Mouse (Mus musculus): ENCODE results near the gene Npy1r. TPM values are rescaled to one million over a fixed set of nuclear protein-coding genes. Genes with fewer than 3 reads are reported as not detected.

Npy1r gene
- total and polyA plus RNA-seq, 3 experiments = not detected

DNA sequence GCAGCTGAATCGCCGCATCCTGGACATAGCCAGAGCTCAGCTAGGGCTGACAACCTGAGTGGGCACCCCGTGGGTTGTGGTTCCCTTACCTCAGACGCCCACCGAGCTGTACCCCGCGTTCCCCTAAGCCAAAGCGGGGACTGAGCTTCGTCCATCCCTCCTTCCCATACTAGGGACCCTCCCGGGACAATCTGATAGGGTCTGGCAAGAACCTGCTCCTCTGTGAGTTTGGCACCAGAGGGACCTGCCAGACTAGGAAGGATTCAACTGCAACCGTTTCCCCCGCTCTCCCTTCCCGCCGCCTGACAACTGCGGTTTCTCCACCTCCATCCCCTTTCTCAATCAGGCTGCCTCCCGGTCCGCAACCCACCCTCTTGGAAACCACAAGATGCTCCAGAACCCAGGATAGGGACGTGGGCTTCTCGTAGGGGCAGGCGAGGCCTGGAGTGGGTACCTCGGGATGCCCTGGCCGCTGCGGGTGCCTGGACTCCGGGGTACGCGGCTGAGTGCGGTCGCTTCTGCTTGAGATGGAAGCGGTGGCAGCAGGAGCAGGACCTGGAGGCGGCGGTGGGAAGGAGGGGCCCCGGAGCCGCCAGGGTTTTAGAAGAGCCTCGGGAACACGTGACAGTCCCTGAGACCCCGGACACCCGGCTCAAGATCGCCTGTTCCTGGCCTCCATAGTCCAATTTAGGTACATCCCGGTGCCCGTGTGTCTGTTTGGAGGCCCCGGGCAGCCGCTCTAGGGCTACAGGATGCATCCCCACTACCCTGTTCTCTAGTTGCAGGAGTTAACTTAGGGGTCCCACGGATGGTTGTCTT is 9.3 kb upstream of the Npy1r start, which contains the start of gene Npy5r:
TSS of gene Npy5r (minus strand) at position 618 of the 819 bp plus-strand sequence.
- H3K4me3 ChIP-seq (ENCODE audit: control insufficient read depth in 1 of 2, insufficient read depth in 1 of 2, low read depth in 2 of 2, low read length in 2 of 2) = no peak within 1 kb of the TSS

DNA sequence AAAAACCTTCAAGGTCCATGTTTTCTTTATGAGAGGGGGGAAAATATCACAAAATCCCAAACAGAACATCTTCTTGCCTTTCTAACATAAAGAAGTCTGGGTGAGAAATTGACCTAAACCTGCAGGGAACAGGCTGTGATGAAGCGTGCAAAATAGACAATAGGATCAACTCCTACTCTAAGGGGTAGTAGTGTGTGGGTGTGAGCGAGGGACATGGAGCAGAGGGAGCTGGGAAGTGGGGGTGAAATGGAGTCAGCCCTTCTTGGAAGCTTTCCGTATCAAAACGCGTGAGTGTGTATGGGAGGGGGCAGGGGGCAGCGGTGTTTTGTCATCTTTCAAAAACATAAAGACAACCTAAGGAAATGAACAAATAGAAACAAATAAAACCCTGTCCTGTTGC is 8.6 kb upstream of the Npy1r start:
- H3K4me3 ChIP-seq (ENCODE audit: control insufficient read depth in 1 of 2, insufficient read depth in 1 of 2, low read depth in 2 of 2, low read length in 2 of 2) = no peak overlapping the region
- H3K36me3 ChIP-seq (ENCODE audit: control insufficient read depth in 1 of 2, insufficient read depth in 2 of 2, low read length in 2 of 2) = no peaks in the 10 kb centered on the region
- H3K4me1 ChIP-seq (ENCODE audit: control insufficient read depth in 1 of 2, insufficient read depth in 2 of 2, low read length in 2 of 2) = no peaks in the 10 kb centered on the region
- DNase-seq (ENCODE audit: low read depth, low spot score) = no peak
- no peaks in the 10 kb centered on the region for H3K27me3 ChIP-seq (ENCODE audit: control insufficient read depth in 1 of 2, insufficient read depth in 2 of 2, low read length in 2 of 2)
- H3K27ac ChIP-seq (ENCODE audit: control insufficient read depth, low read depth, low read length) = no peak overlapping the region
- TF ChIP-seq TCF12 (IDR thresholded peaks at IDR 0.05; ENCODE audit: low read depth, low read length) = no peak
- TF ChIP-seq MXI1 (IDR thresholded peaks at IDR 0.05; ENCODE audit: low read depth, low read length) = no peak
- TF ChIP-seq KAT2A (conservative IDR thresholded peaks at IDR 0.05; ENCODE audit: low read depth, low read length) = no peak
- no peak for TF ChIP-seq NRF1 (IDR thresholded peaks at IDR 0.05; ENCODE audit: insufficient read depth, low read depth, low read length, poor library complexity, severe bottlenecking)
- no peak for TF ChIP-seq HCFC1 (IDR thresholded peaks at IDR 0.05; ENCODE audit: low read depth, low read length)
- TF ChIP-seq RCOR1 (IDR thresholded peaks at IDR 0.05; ENCODE audit: low read depth, low read length) = no peak
- no peak for TF ChIP-seq ZMIZ1 (IDR thresholded peaks at IDR 0.05; ENCODE audit: low read depth, low read length)
- TF ChIP-seq USF2 (IDR thresholded peaks at IDR 0.05; ENCODE audit: borderline replicate concordance in 1 of 2, insufficient read depth in 1 of 2, low read depth in 1 of 2, low read length in 2 of 2) = no peak
- TF ChIP-seq MAFK (IDR thresholded peaks at IDR 0.05; ENCODE audit: borderline replicate concordance, low read depth, low read length) = no peak
- no peak for TF ChIP-seq GABPA (IDR thresholded peaks at IDR 0.05; ENCODE audit: low read depth, low read length)
- no peak for TF ChIP-seq EP300 (IDR thresholded peaks at IDR 0.05; ENCODE audit: low read depth in 1 of 2, low read length in 2 of 2)
- TF ChIP-seq GATA1 (IDR thresholded peaks at IDR 0.05; ENCODE audit: low read depth, low read length) = no peak
- H3K9ac ChIP-seq (ENCODE audit: control insufficient read depth, low read depth, low read length, poor library complexity, severe bottlenecking) = no peak overlapping the region
- no peaks in the 10 kb centered on the region for H3K79me2 ChIP-seq (ENCODE audit: control insufficient read depth, insufficient read depth, low read length, poor library complexity)
- H3K9me3 ChIP-seq (replicated peaks; ENCODE audit: insufficient read depth, low read length) = no peaks in the 10 kb centered on the region

More for the DNA sequence above, 9.3 kb upstream of the Npy1r start, which contains the start of gene Npy5r:
- Histone ChIP-seq H3K27me3 (ENCODE audit: control insufficient read depth in 1 of 2, insufficient read depth in 2 of 2, low read length in 2 of 2) (no peaks in the 10 kb centered on the region), H3K36me3 (ENCODE audit: control insufficient read depth in 1 of 2, insufficient read depth in 2 of 2, low read length in 2 of 2) (no peaks in the 10 kb centered on the region), H3K9ac (ENCODE audit: control insufficient read depth, low read depth, low read length, poor library complexity, severe bottlenecking) (no peak within 1 kb of the TSS), H3K9me3 (replicated peaks; ENCODE audit: insufficient read depth, low read length) (no peaks in the 10 kb centered on the region), H3K79me2 (ENCODE audit: control insufficient read depth, insufficient read depth, low read length, poor library complexity) (no peaks in the 10 kb centered on the region), H3K4me1 (ENCODE audit: control insufficient read depth in 1 of 2, insufficient read depth in 2 of 2, low read length in 2 of 2) (no peaks in the 10 kb centered on the region), H3K27ac (ENCODE audit: control insufficient read depth, low read depth, low read length) (no peak within 1 kb of the TSS)
- TF ChIP-seq TAL1 (IDR thresholded peaks at IDR 0.05; ENCODE audit: low read length) (no peak), JUND (IDR thresholded peaks at IDR 0.05; ENCODE audit: low read depth, low read length) (no peak), UBTF (IDR thresholded peaks at IDR 0.05; ENCODE audit: borderline replicate concordance, insufficient read depth, low read depth, low read length) (no peak)
- no peak for DNase-seq (ENCODE audit: low read depth, low spot score)
